Mouse (Mus musculus) bone marrow, adult 2 months (tissue): ENCODE measurements around the gene Mrpl28. TPM values are rescaled to one million over a fixed set of nuclear protein-coding genes. Genes with fewer than 3 reads are reported as not detected.
"Not testable (repeated sequence)": the region's sequence is repeated elsewhere in the genome, so short reads cannot be mapped to it uniquely, and the experiment has no call there.

ENCODE experiments used
- H3K27ac ChIP-seq: fragments of 200-500 bp; 2 replicates; pipeline ENCODE4 v1.5.1; 2012; ENCODE audit warnings: low read depth, mild to moderate bottlenecking, control low read depth, inconsistent platforms, low read length; ENCODE audit not compliant: control insufficient read depth, poor library complexity, insufficient read depth
- H3K4me1 ChIP-seq: fragments of 200-500 bp; 2 replicates; pipeline ENCODE4 v1.6.1; 2011; ENCODE audit warnings: low read length; ENCODE audit not compliant: control insufficient read depth, insufficient read depth
- H3K4me3 ChIP-seq: fragments of 200-500 bp; replicated peaks from 2 replicates; pipeline ENCODE3; 2011; ENCODE audit warnings: mild to moderate bottlenecking, low read depth, low read length, control low read depth; ENCODE audit not compliant: control insufficient read depth
- CTCF ChIP-seq: fragments of 200-500 bp; IDR thresholded peaks from 2 replicates; pipeline ENCODE4 v1.5.1; 2011; ENCODE audit warnings: low read length, control low read depth; ENCODE audit not compliant: control insufficient read depth, insufficient read depth
- POLR2A ChIP-seq: fragments of 200-500 bp; IDR thresholded peaks from 2 replicates; pipeline ENCODE4 v1.6.1; 2011; ENCODE audit warnings: low read depth, mild to moderate bottlenecking, control low read depth, low read length, borderline replicate concordance; ENCODE audit not compliant: control insufficient read depth
- WGBS: fragments of 180-500 bp; shearing (Covaris S2); methylation state at CpG from one replicate; pipeline ENCODE4 v1.1.7; 2018; 5-methylcytosine and 5-hydroxymethylcytosine counted together
- polyA plus RNA-seq: library from polyadenylated mRNA; stranded (reverse); fragments of >200 nt; gene quantifications from 2 replicates; pipeline ENCODE4 v1.2.4, GENCODE M21; 2011; ENCODE audit warnings: low replicate concordance; ENCODE audit not compliant: missing spikeins, insufficient read depth, insufficient read length

Gene Mrpl28
- polyA plus RNA-seq, 1 experiment = 60.2 TPM

DNA sequence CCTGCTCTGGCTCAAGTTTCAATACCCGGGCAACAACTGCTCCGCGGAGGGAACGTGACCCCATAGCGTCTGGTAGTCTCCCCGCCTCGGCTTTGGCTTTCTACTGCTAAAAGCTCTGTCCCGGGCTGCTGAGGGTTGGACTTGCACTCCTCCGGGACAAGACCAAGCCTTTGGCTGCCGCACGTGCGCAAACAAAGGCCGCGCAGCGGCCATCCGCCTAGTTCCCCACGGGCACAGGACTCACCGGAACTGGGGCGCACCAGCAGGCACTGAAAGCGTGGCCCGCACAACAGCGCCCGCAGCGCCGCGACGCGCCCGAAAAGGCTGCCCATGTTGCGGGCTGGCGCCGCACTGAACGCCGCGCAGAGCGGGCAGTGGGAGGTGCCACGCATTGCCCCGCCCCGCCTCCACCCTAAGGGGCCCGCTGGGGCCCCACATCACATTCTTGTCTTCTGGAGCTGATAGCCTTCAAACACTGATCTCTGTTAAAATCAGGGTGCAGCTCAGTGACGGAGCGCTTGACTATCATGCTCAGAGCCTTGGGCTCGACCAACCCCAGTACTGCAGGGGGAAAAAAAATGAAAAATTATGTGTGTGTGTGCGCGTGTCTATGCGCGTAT, 28.1 kb upstream of the Mrpl28 start, which contains the start of gene Nme4:
Nme4 (minus strand) TSS at position 482 of the 620 bp plus-strand sequence.
- Histone ChIP-seq H3K27ac (peak within 1 kb of the TSS; percentile 55; the same call in 1 of the 2 replicates), H3K4me3 (peak within 1 kb of the TSS; percentile 58), H3K4me1 (no peaks in the 10 kb centered on the region; the same call in 1 of the 2 replicates)
- 2% methylated on average over 47 of the region's 47 CpGs for WGBS
- TF ChIP-seq CTCF = no peak
- peak; percentile 40; the same call in 1 of the 2 replicates for TF ChIP-seq POLR2A

DNA sequence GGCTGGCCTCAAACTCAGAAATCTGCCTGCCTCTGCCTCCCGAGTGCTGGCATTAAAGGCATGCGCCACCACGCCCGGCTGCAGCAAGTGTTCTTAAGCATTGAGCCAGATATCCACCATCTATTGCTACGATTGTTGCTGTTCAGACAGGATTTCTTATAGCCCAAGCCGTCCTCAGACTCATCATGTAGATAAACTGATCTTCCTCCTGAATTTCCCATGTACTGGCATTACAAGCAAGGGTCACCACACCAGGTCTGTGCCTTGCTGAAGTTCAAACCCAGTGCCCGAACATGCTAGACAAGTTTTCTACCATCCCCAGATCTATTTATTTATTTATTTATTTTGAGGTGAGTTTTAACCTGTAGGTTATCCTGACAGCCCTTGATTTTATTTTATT, 24.8 kb upstream of the Mrpl28 start:
- 82% methylated on average over 7 of the region's 7 CpGs for WGBS
- Histone ChIP-seq H3K4me1 (no peaks in the 10 kb centered on the region; the same call in 1 of the 2 replicates), H3K27ac (no peak overlapping the region), H3K4me3 (no peak overlapping the region)
- TF ChIP-seq POLR2A = no peak
- TF ChIP-seq CTCF = no peak

GRCm38 (mm10) chr17:26099316-26099715, 24.0 kb upstream of the Mrpl28 start:
- not testable (repeated sequence) for H3K4me3 ChIP-seq, H3K4me1 ChIP-seq, H3K27ac ChIP-seq
- 46% methylated on average over 3 of the region's 3 CpGs for WGBS

GRCm38 (mm10) chr17:26100166-26100565, 23.1 kb upstream of the Mrpl28 start:
- no peak overlapping the region for H3K27ac ChIP-seq
- 47% methylated on average over 2 of the region's 2 CpGs for WGBS
- no peaks in the 10 kb centered on the region; the same call in 1 of the 2 replicates for H3K4me1 ChIP-seq
- TF ChIP-seq CTCF (no peak), POLR2A (no peak)
- H3K4me3 ChIP-seq = no peak overlapping the region

- no peak for TF ChIP-seq POLR2A
- TF ChIP-seq CTCF = no peak
- Histone ChIP-seq H3K27ac (no peak overlapping the region), H3K4me1 (no peaks in the 10 kb centered on the region; the same call in 1 of the 2 replicates), H3K4me3 (no peak overlapping the region)
- WGBS = 69% methylated on average over 4 of the region's 4 CpGs
These were observed 21.8 kb upstream of the Mrpl28 start for GRCm38 (mm10) chr17:26101478-26101877.

GRCm38 (mm10) chr17:26105619-26106018, 17.7 kb upstream of the Mrpl28 start:
- no peaks in the 10 kb centered on the region; the same call in 1 of the 2 replicates for H3K4me1 ChIP-seq
- TF ChIP-seq POLR2A (no peak), CTCF (no peak)
- H3K27ac ChIP-seq = no peak overlapping the region
- H3K4me3 ChIP-seq = no peak overlapping the region
- WGBS = 12% methylated on average over 4 of the region's 4 CpGs

GRCm38 (mm10) chr17:26110156-26110555, 13.1 kb upstream of the Mrpl28 start:
- H3K27ac ChIP-seq = peak overlapping the region; percentile 56; the same call in 1 of the 2 replicates
- 49% methylated on average over 4 of the region's 4 CpGs for WGBS
- no peaks in the 10 kb centered on the region; the same call in 1 of the 2 replicates for H3K4me1 ChIP-seq
- H3K4me3 ChIP-seq = no peak overlapping the region
- TF ChIP-seq POLR2A = no peak
- no peak for TF ChIP-seq CTCF

GRCm38 (mm10) chr17:26111024-26111423, 12.3 kb upstream of the Mrpl28 start:
- H3K27ac ChIP-seq = peak overlapping the region; percentile 56
- TF ChIP-seq CTCF (no peak), POLR2A (no peak)
- WGBS = 71% methylated on average over 4 of the region's 4 CpGs
- H3K4me3 ChIP-seq = no peak overlapping the region
- no peaks in the 10 kb centered on the region; the same call in 1 of the 2 replicates for H3K4me1 ChIP-seq

- TF ChIP-seq POLR2A (no peak), CTCF (no peak)
- WGBS = 69% methylated on average over 4 of the region's 4 CpGs
- Histone ChIP-seq H3K4me1 (no peaks in the 10 kb centered on the region; the same call in 1 of the 2 replicates), H3K27ac (no peak overlapping the region), H3K4me3 (no peak overlapping the region)
These were observed 11.6 kb upstream of the Mrpl28 start for GRCm38 (mm10) chr17:26111722-26112121.
